Mouse (Mus musculus) B cell, adult 67 days (primary cell): Measurements from ENCODE around the gene A4gnt. TPM values are rescaled to one million over a fixed set of nuclear protein-coding genes. Genes with fewer than 3 reads are reported as not detected.

ENCODE experiments used
- total RNA-seq, 2 experiments: library from RNA; stranded (reverse); gene quantifications; 4 replicates each; pipeline ENCODE4 v1.2.4; 2023

The A4gnt gene
- not detected for total RNA-seq

DNA sequence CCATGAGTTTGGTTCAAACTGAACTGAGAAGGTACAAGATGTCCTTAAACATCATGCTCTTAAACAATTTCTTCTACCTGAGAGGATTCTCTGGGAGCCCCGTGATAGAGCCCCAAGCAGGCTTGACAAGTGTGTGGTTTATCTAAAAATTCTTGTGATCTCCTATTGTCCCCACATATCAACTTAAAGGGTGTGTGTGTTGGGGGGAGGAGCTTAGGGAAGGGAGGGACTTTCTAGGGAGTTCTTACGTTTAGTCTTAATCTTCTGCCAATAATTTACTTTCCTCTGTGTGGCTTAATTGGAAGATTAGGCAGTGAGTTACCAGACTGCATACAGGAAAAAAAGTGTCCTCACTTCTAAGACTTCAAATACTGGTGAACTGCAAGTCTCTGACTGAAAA is at the start of gene A4gnt:
A4gnt (plus strand) TSS at position 301 of the 400 bp plus-strand sequence.

GRCm38 (mm10) chr9:99568347-99569070 is 43.8 kb upstream of the A4gnt start, which contains the start of gene Armc8:
Gene Armc8, minus strand, starts transcription at chr9:99568899.

GRCm38 (mm10) chr9:99575677-99576480 is 36.4 kb upstream of the A4gnt start, which contains the start of gene Dbr1:
Gene Dbr1, plus strand, starts transcription at chr9:99575799.

GRCm38 (mm10) chr9:99629281-99630011 is 17.1 kb downstream of the A4gnt start, which contains the start of gene Dzip1l:
Gene Dzip1l, plus strand, starts transcription at chr9:99629496.

Other genes with a start within 250 kb of the A4gnt start
- gene Mras, start 175.1 kb upstream of the A4gnt start, total RNA-seq: under 1 TPM in 1 of 2 experiments, not detected in 1; 0.12 TPM
- not detected for gene Nme9, start 161.0 kb upstream of the A4gnt start, total RNA-seq
- gene Armc8, start 43.6 kb upstream of the A4gnt start, total RNA-seq: 10 to 100 TPM; 31.4 to 34.4 TPM
- 10 to 100 TPM; 28.9 to 34.1 TPM for gene Dbr1, start 36.7 kb upstream of the A4gnt start, total RNA-seq
- not detected for gene Dzip1l, start 17.0 kb downstream of the A4gnt start, total RNA-seq
- gene Cldn18, start 104.8 kb downstream of the A4gnt start, total RNA-seq: not detected